Comparison of ENCODE assay signal across 8 mouse cellular contexts in genomic region chr17:24015727-24016126, GRCm38 (mm10). TPM values are rescaled to one million over a fixed set of nuclear protein-coding genes. Genes with fewer than 3 reads are reported as not detected.
DNase-seq lines count a peak whose midpoint lies in the region; ATAC-seq and TF ChIP-seq lines count a peak whose summit lies in the region.
"Had no signal": no experiment of that assay in that cellular context is flagged by ENCODE, and none has a peak within 500 bp of the region (broad histone marks: within the 10 kb centered on the region; RNA-seq: fewer than 3 reads in every experiment).

No protein-coding gene starts in this region.

- peak; percentile 34 to 43 for DNase-seq in left cerebral cortex, adult 18-20 months (ENCODE audit: low spot score in 2 of 2)
- DNase-seq in left cerebral cortex, postnatal 4 days = no peak
- DNase-seq in MN1 (ENCODE audit: low spot score) = peak; percentile 46
- DNase-seq in right cerebral cortex, postnatal 4 days = no peak

- no peak for TF ChIP-seq POLR2A in cortical plate, adult 2 months (IDR thresholded peaks at IDR 0.05; ENCODE audit: extremely low read depth, insufficient read depth, low read length)

- no peaks in the 10 kb centered on the region for H3K9me3 ChIP-seq in forebrain, embryonic 13.5 days (replicated peaks)
- H3K9me3 ChIP-seq: limb, embryonic 15.5 days had no signal

- no peaks in the 10 kb centered on the region for H3K27me3 ChIP-seq in forebrain, embryonic 13.5 days
- H3K27me3 ChIP-seq: limb, embryonic 15.5 days had no signal

- WGBS in forebrain, embryonic 13.5 days = 33% methylated on average over 14 of the region's 14 CpGs

- no peak overlapping the region for H3K4me2 ChIP-seq in forebrain, embryonic 13.5 days
- H3K4me2 ChIP-seq: limb, embryonic 15.5 days had no signal

- peak; percentile 57; the same call in 1 of the 2 replicates for ATAC-seq in megakaryocyte, adult 5-6 weeks (ENCODE audit: poor library complexity, severe bottlenecking)
- no peak for ATAC-seq in forebrain, embryonic 13.5 days

- H3K4me3 ChIP-seq in cortical plate, adult 2 months (ENCODE audit: insufficient read depth, low read length) = no peak overlapping the region
- H3K4me3 ChIP-seq in forebrain, embryonic 13.5 days = no peak overlapping the region
- H3K4me3 ChIP-seq: limb, embryonic 15.5 days had no signal

- H3K27ac ChIP-seq in cortical plate, adult 2 months (ENCODE audit: insufficient read depth, low read length) = no peak overlapping the region
- H3K27ac ChIP-seq in forebrain, embryonic 13.5 days = no peak overlapping the region
- H3K27ac ChIP-seq: limb, embryonic 15.5 days had no signal

- intact Hi-C loops in left cerebral cortex, postnatal 4 days (cut with DNase I) = no loop called here

- no peaks in the 10 kb centered on the region for H3K4me1 ChIP-seq in cortical plate, adult 2 months (ENCODE audit: control insufficient read depth, insufficient read depth, low read length)
- no peaks in the 10 kb centered on the region for H3K4me1 ChIP-seq in forebrain, embryonic 13.5 days
- H3K4me1 ChIP-seq: limb, embryonic 15.5 days had no signal

- H3K36me3 ChIP-seq in forebrain, embryonic 13.5 days (ENCODE audit: poor library complexity, severe bottlenecking) = no peaks in the 10 kb centered on the region
- H3K36me3 ChIP-seq: limb, embryonic 15.5 days had no signal

- peak; percentile 54 for TF ChIP-seq CTCF in cortical plate, adult 2 months (IDR thresholded peaks at IDR 0.05; ENCODE audit: extremely low read depth, insufficient read depth, low read length)

- no peak overlapping the region for H3K9ac ChIP-seq in forebrain, embryonic 13.5 days
- H3K9ac ChIP-seq: limb, embryonic 15.5 days had no signal

RNA-seq across cellular contexts. Expression of gene Prss22, which starts 17.8 kb away (rescaled TPM):
- total RNA-seq in left cerebral cortex, adult 18-20 months (2021) = 1 to 10 TPM; 1.5 to 2.0 TPM
- total RNA-seq in left cerebral cortex, postnatal 4 days (2021) = not detected
- 1.6 and 1.7 TPM in 2 replicates for polyA plus RNA-seq in cortical plate, adult 2 months (2012; rRNA removed)
- not detected in 2 replicates for total RNA-seq in megakaryocyte, adult 5-6 weeks (2015)
- total RNA-seq in megakaryocyte, adult 5-6 weeks (2017) = not detected in 2 replicates
- polyA plus RNA-seq in forebrain, embryonic 13.5 days (2015; fragmentation: Nextera tagmentation; extraction: Ambion mirVana) = not detected in 2 replicates

RNA-seq across cellular contexts. Expression of gene Prss27, which starts 22.2 kb away (rescaled TPM):
- total RNA-seq in left cerebral cortex, adult 18-20 months (2021) = not detected
- not detected for total RNA-seq in left cerebral cortex, postnatal 4 days (2021)
- 0.08 TPM in 1 of 2 replicates, not detected in the other for polyA plus RNA-seq in cortical plate, adult 2 months (2012; rRNA removed)
- not detected in 2 replicates for total RNA-seq in megakaryocyte, adult 5-6 weeks (2015)
- total RNA-seq in megakaryocyte, adult 5-6 weeks (2017) = not detected in 2 replicates
- 0.19 and 0.26 TPM in 2 replicates for polyA plus RNA-seq in forebrain, embryonic 13.5 days (2015; fragmentation: Nextera tagmentation; extraction: Ambion mirVana)

RNA-seq across cellular contexts. Expression of gene Prss30, which starts 35.4 kb away (rescaled TPM):
- total RNA-seq in left cerebral cortex, adult 18-20 months (2021) = under 1 TPM in 1 of 2 experiments, not detected in 1; 0.45 TPM
- total RNA-seq in left cerebral cortex, postnatal 4 days (2021) = under 1 TPM in 1 of 2 experiments, not detected in 1; 0.22 TPM
- 0.46 and 0.47 TPM in 2 replicates for polyA plus RNA-seq in cortical plate, adult 2 months (2012; rRNA removed)
- total RNA-seq in megakaryocyte, adult 5-6 weeks (2015) = 1.2 and 2.5 TPM in 2 replicates
- total RNA-seq in megakaryocyte, adult 5-6 weeks (2017) = 0.89 and 1.2 TPM in 2 replicates
- polyA plus RNA-seq in forebrain, embryonic 13.5 days (2015; fragmentation: Nextera tagmentation; extraction: Ambion mirVana) = not detected in 2 replicates
- polyA plus RNA-seq: limb, embryonic 15.5 days had no signal

RNA-seq across cellular contexts. Expression of gene Kctd5, which starts 57.6 kb away (rescaled TPM):
- 10 to 100 TPM; 22.5 to 23.8 TPM for total RNA-seq in left cerebral cortex, adult 18-20 months (2021)
- total RNA-seq in left cerebral cortex, postnatal 4 days (2021) = 10 to 100 TPM; 67.0 to 68.4 TPM
- polyA plus RNA-seq in cortical plate, adult 2 months (2012; rRNA removed) = 23.5 and 25.1 TPM in 2 replicates
- 12.0 and 16.7 TPM in 2 replicates for total RNA-seq in megakaryocyte, adult 5-6 weeks (2015)
- total RNA-seq in megakaryocyte, adult 5-6 weeks (2017) = 17.3 and 17.7 TPM in 2 replicates
- polyA plus RNA-seq in forebrain, embryonic 13.5 days (2015; fragmentation: Nextera tagmentation; extraction: Ambion mirVana) = 85.4 and 88.6 TPM in 2 replicates

Comparison
In these comparisons a context has a peak if more than half of its experiments do, and no peak if none do; other contexts are left out.
1. DNase-seq: peak in left cerebral cortex, adult 18-20 months (2 of 2) and MN1 (single experiment); none in left cerebral cortex, postnatal 4 days (single experiment) and right cerebral cortex, postnatal 4 days (single experiment).